Comparison of ENCODE assay signal across 8 mouse cellular contexts in the genomic region with DNA sequence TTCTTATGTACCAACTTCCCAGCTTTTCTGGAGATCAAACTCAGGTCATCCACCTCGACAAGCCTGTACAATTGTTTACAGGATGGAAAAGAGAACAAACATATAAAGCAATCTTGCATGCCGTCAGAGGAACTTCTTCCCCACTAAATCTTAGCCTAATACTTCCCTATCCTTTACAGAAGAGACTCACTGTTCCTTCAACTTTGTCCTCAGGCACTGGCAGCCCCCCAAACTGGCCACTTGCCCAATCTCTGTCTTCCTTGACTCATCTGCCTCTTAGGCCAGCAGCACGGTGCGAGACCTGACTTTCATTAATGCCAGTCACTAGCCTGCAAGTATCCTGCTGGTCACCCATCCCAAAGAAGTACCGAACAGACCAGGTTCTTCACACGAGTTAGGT. TPM values are rescaled to one million over a fixed set of nuclear protein-coding genes. Genes with fewer than 3 reads are reported as not detected.
DNase-seq lines count a peak whose midpoint lies in the region.

No protein-coding gene starts in this region.

- peak; percentile 67 to 76 for DNase-seq in cerebellum, postnatal 10 days
- no peak for DNase-seq in cerebellum, adult 8-10 months
- DNase-seq in ovary, postnatal 36 days (ENCODE audit: low spot score) = peak; percentile 52
- DNase-seq in ovary, postnatal 10 days (ENCODE audit: low spot score) = no peak
- peak; percentile 52 to 56 for DNase-seq in heart, postnatal 14 days
- peak; percentile 73 for DNase-seq in skeletal muscle tissue, adult 2 months (ENCODE audit: low read depth, low spot score)
- no peak for DNase-seq in c-Kit-positive CD71-positive TER-119-positive erythroid progenitor cells, embryonic 14.5 days (ENCODE audit: low spot score)
- DNase-seq in retina, postnatal 1 day = no peak

- intact Hi-C loops in heart, postnatal 14 days (cut with DNase I) = no loop called here

RNA-seq across cellular contexts. Expression of gene Ncoa1, which starts 11.4 kb away (rescaled TPM):
- total RNA-seq in heart, postnatal 14 days (2021) = 10 to 100 TPM; 32.1 to 33.6 TPM

Comparison
In these comparisons a context has a peak if more than half of its experiments do, and no peak if none do; other contexts are left out.
1. DNase-seq: peak in cerebellum, postnatal 10 days (2 of 2), ovary, postnatal 36 days (single experiment), heart, postnatal 14 days (2 of 2) and skeletal muscle tissue, adult 2 months (single experiment); none in cerebellum, adult 8-10 months (single experiment), ovary, postnatal 10 days (single experiment), c-Kit-positive CD71-positive TER-119-positive erythroid progenitor cells, embryonic 14.5 days (single experiment) and retina, postnatal 1 day (single experiment).